Mouse (Mus musculus) spleen, adult 2 months (tissue): ENCODE measurements at regions not wholly inside any gene's neighbourhood (a gene's known extent, or its start where the extent isn't known, plus 50 kb on each side); places are given as distances from the start of the nearest gene placed in this dataset.

ENCODE experiments used
- CTCF ChIP-seq: fragments of 200-500 bp; IDR thresholded peaks from 2 replicates; pipeline ENCODE4 v1.5.1; 2011; ENCODE audit warnings: mild to moderate bottlenecking, inconsistent platforms; ENCODE audit not compliant: insufficient read depth, insufficient read length, insufficient replicate concordance; ENCODE audit errors: extremely low read depth
- POLR2A ChIP-seq: fragments of 200-500 bp; IDR thresholded peaks from 2 replicates; pipeline ENCODE4 v1.6.1; 2011; ENCODE audit warnings: low read depth, low read length, inconsistent platforms

- TF ChIP-seq CTCF (no peak), POLR2A (no peak)
Measured at GRCm38 (mm10) chr10:9544041-9544786, 130.8 kb downstream of the Samd5 start.
